Mouse (Mus musculus): ENCODE results near the gene Amz2.

GRCm38 (mm10) chr11:109476241-109476640, 50.5 kb downstream of the Amz2 start:
- TF ChIP-seq TAL1 (conservative IDR thresholded peaks at IDR 0.05; ENCODE audit: low read depth, low read length): no peak
- no peak for TF ChIP-seq CTCF (IDR thresholded peaks at IDR 0.05; ENCODE audit: low read depth, low read length)
